Mouse (Mus musculus): ENCODE data around the gene Ptpn20.
A peak's percentile ranks its signal among the peaks of the same experiment; 100 is the strongest.

Ptpn20 gene

GRCm38 (mm10) chr14:33588951-33589350 lies at the start of gene Ptpn20:
Ptpn20 (plus strand) TSS chr14:33589207.
- DNase-seq (ENCODE audit: low spot score in 2 of 2): no peak

- no peak for DNase-seq (ENCODE audit: low spot score in 2 of 2)
Observed at GRCm38 (mm10) chr14:33539559-33540167, 49.3 kb upstream of the Ptpn20 start.

GRCm38 (mm10) chr14:33545565-33546143 lies 43.4 kb upstream of the Ptpn20 start:
- DNase-seq (ENCODE audit: low spot score in 2 of 2): peak in 1 of 2 experiments; percentile 32

- DNase-seq (ENCODE audit: low spot score in 2 of 2): no peak
Observed at GRCm38 (mm10) chr14:33548650-33549049, 40.4 kb upstream of the Ptpn20 start.

GRCm38 (mm10) chr14:33549856-33550255 lies 39.2 kb upstream of the Ptpn20 start:
- DNase-seq (ENCODE audit: low spot score in 2 of 2): no peak

- DNase-seq (ENCODE audit: low spot score in 2 of 2): no peak
Observed at GRCm38 (mm10) chr14:33570737-33571136, 18.3 kb upstream of the Ptpn20 start.

- DNase-seq (ENCODE audit: low spot score in 2 of 2): no peak
Observed at GRCm38 (mm10) chr14:33573643-33574042, 15.4 kb upstream of the Ptpn20 start.

GRCm38 (mm10) chr14:33579771-33580484 lies 9.1 kb upstream of the Ptpn20 start:
- no peak for DNase-seq (ENCODE audit: low spot score in 2 of 2)

GRCm38 (mm10) chr14:33598376-33599130 lies 9.5 kb downstream of the Ptpn20 start:
- no peak for DNase-seq (ENCODE audit: low spot score in 2 of 2)

- no peak for DNase-seq (ENCODE audit: low spot score in 2 of 2)
Observed at GRCm38 (mm10) chr14:33607431-33607830, 18.4 kb downstream of the Ptpn20 start.

- DNase-seq (ENCODE audit: low spot score in 2 of 2): no peak
Observed at GRCm38 (mm10) chr14:33625036-33625435, 36.0 kb downstream of the Ptpn20 start.

GRCm38 (mm10) chr14:33632790-33633372 lies 43.9 kb downstream of the Ptpn20 start:
- peak in 1 of 2 experiments; percentile 22 for DNase-seq (ENCODE audit: low spot score in 2 of 2)

GRCm38 (mm10) chr14:33634354-33634753 lies 45.3 kb downstream of the Ptpn20 start:
- DNase-seq (ENCODE audit: low spot score in 2 of 2): no peak

- no peak for DNase-seq (ENCODE audit: low spot score in 2 of 2)
Observed at GRCm38 (mm10) chr14:33634774-33635173, 45.8 kb downstream of the Ptpn20 start.

GRCm38 (mm10) chr14:33639357-33639756 lies 50.4 kb downstream of the Ptpn20 start:
- DNase-seq (ENCODE audit: low spot score in 2 of 2): no peak

GRCm38 (mm10) chr14:33650721-33651120 lies 61.7 kb downstream of the Ptpn20 start:
- peak; percentile 18 to 40 for DNase-seq (ENCODE audit: low spot score in 2 of 2)

- no peak for DNase-seq (ENCODE audit: low spot score in 2 of 2)
Observed at GRCm38 (mm10) chr14:33657471-33657901, 68.5 kb downstream of the Ptpn20 start.

GRCm38 (mm10) chr14:33658331-33658730 lies 69.3 kb downstream of the Ptpn20 start:
- no peak for DNase-seq (ENCODE audit: low spot score in 2 of 2)

- DNase-seq (ENCODE audit: low spot score in 2 of 2): no peak
Observed at GRCm38 (mm10) chr14:33662080-33662479, 73.1 kb downstream of the Ptpn20 start.

GRCm38 (mm10) chr14:33666301-33666700 lies 77.3 kb downstream of the Ptpn20 start:
- no peak for DNase-seq (ENCODE audit: low spot score in 2 of 2)

GRCm38 (mm10) chr14:33669891-33670290 lies 80.9 kb downstream of the Ptpn20 start:
- DNase-seq (ENCODE audit: low spot score in 2 of 2): no peak

All from frontal cortex, postnatal 14 days (tissue).